Mouse (Mus musculus) lung, adult 2 months (tissue): ENCODE measurements around the gene Cers6.

Experiments
- CTCF ChIP-seq: fragments of 200-500 bp; IDR thresholded peaks from 2 replicates; pipeline ENCODE4 v1.5.1; 2011; ENCODE audit warnings: mild to moderate bottlenecking, low read length, control low read depth; ENCODE audit not compliant: insufficient read depth
- POLR2A ChIP-seq: fragments of 200-500 bp; IDR thresholded peaks from 2 replicates; pipeline ENCODE4 v1.6.1; 2011; ENCODE audit warnings: low read depth, mild to moderate bottlenecking, control low read depth, low read length, borderline replicate concordance; ENCODE audit errors: extremely low read depth

DNA sequence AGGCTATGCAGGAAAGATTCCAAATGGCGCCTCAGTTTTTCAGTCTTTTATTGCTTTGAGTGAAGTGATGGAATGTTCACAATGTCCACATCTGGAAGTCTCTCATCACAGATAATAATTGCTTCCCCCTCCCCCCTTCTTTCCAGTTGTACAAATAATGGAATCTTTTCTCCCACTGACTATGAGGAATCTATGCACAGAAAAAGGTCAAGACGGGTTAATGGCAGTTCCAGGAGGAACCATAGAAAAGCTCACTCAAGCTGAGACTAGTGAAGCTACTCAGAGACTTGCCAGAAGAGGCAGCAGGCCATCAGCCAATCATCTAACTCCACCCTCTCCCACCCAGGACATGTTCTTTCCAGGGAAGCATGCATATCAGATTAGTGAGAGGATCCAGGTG, 46.8 kb upstream of the Cers6 start:
- TF ChIP-seq POLR2A: no peak
- TF ChIP-seq CTCF: no peak
